Mouse (Mus musculus) T-helper 1 cell (primary cell): ENCODE results near the gene Msantd1.

Experiments used
- in situ Hi-C: fragments of 300-600 bp; cut with MboI, MseI; formaldehyde crosslinking; loops from one replicate; pipeline ENCODE4 v1.15.1; 2025; ENCODE audit warnings: high pct_unique_total_duplicates

Msantd1 gene

GRCm38 (mm10) chr5:34968386-34968785 lies 60.6 kb downstream of the Msantd1 start:
- in situ Hi-C loops, result no loop called here

GRCm38 (mm10) chr5:34972471-34972870 lies 64.7 kb downstream of the Msantd1 start:
- in situ Hi-C loops, result no loop called here
